Mouse (Mus musculus): ENCODE measurements at regions not wholly inside any gene's neighbourhood (a gene's known extent, or its start where the extent isn't known, plus 50 kb on each side); places are given as distances from the start of the nearest gene placed in this dataset.

DNA sequence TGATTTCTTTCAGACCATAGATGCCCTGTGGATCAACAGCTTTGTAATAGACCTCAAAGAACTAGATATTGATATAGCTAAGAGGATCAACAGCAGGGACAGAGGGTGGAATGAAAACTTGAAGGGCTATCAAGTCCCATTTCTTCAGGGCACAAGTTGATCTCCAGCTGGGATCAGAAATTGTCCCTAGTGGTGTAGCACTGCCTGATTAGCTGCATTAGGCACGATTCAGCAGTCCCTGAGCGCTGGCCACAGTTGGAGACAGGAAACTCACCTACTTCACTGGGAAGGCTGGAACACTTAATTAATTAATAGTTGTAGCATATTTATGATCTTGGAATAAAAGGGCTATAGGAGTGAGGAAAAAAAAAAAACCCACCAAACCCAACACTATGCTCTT lies 290.5 kb downstream of the Gpd2 start:
- TF ChIP-seq CTCF (IDR thresholded peaks at IDR 0.05; ENCODE audit: borderline replicate concordance, insufficient read depth, low read depth, low read length) (no peak), POLR2A (IDR thresholded peaks at IDR 0.05; ENCODE audit: borderline replicate concordance, insufficient read depth, low read length) (no peak)

Measured in cerebellum, adult 2 months (tissue).